Mouse (Mus musculus) thymus, adult 2 months (tissue): ENCODE data around the gene Utrn.

ENCODE experiments used
- CTCF ChIP-seq: fragments of 200-500 bp; IDR thresholded peaks from 2 replicates; pipeline ENCODE4 v1.5.1; 2012; ENCODE audit warnings: mild to moderate bottlenecking, control low read depth, low read length, moderate library complexity, borderline replicate concordance; ENCODE audit not compliant: control insufficient read depth, poor library complexity, insufficient read depth; ENCODE audit errors: extremely low read depth
- POLR2A ChIP-seq: fragments of 200-500 bp; IDR thresholded peaks from 2 replicates; pipeline ENCODE4 v1.6.1; 2012; ENCODE audit warnings: mild to moderate bottlenecking, low read length, control low read depth, moderate library complexity; ENCODE audit not compliant: control insufficient read depth, poor library complexity, insufficient read depth; ENCODE audit errors: extremely low read depth

- TF ChIP-seq POLR2A (no peak), CTCF (no peak)
Observed at GRCm38 (mm10) chr10:12483494-12483893, 385.7 kb downstream of the Utrn start.
